Mouse (Mus musculus) forebrain, embryonic 16.5 days (tissue): ENCODE measurements around the gene Sirt6. TPM values are rescaled to one million over a fixed set of nuclear protein-coding genes. Genes with fewer than 3 reads are reported as not detected.
A peak's percentile ranks its signal among the peaks of the same experiment; 100 is the strongest.

Experiments
- ATAC-seq: fragments of 200-750 bp; cut with Nextera tagmentation; 2 replicates; pipeline ENCODE4 v1.8.0; 2017; ENCODE audit warnings: mild to moderate bottlenecking, moderate library complexity
- H3K27ac ChIP-seq: fragments of 300-500 bp; sonication (generic); 2 replicates; pipeline ENCODE4 v1.5.1; 2014; ENCODE audit warnings: low read length, control low read depth
- H3K27me3 ChIP-seq: fragments of 300-500 bp; sonication (generic); replicated peaks from 2 replicates; pipeline ENCODE4 v1.6.1; 2014; ENCODE audit warnings: low read length; ENCODE audit not compliant: control insufficient read depth, insufficient read depth
- H3K36me3 ChIP-seq: fragments of 300-500 bp; sonication (generic); 2 replicates; pipeline ENCODE4 v1.6.1; 2014; ENCODE audit not compliant: control insufficient read depth, insufficient read depth
- H3K4me1 ChIP-seq: fragments of 300-500 bp; sonication (generic); replicated peaks from 2 replicates; pipeline ENCODE4 v1.6.1; 2014; ENCODE audit warnings: low read length; ENCODE audit not compliant: control insufficient read depth, insufficient read depth
- H3K4me2 ChIP-seq: fragments of 300-500 bp; sonication (generic); 2 replicates; pipeline ENCODE4 v1.6.1; 2014; ENCODE audit warnings: mild to moderate bottlenecking, low read length, control low read depth
- H3K4me3 ChIP-seq: fragments of 300-500 bp; sonication (generic); replicated peaks from 2 replicates; pipeline ENCODE4 v1.5.1; 2014; ENCODE audit warnings: mild to moderate bottlenecking, low read length, control low read depth
- H3K9ac ChIP-seq: fragments of 300-500 bp; sonication (generic); replicated peaks from 2 replicates; pipeline ENCODE4 v1.6.1; 2014; ENCODE audit warnings: low read depth, low read length, control low read depth
- H3K9me3 ChIP-seq: fragments of 300-500 bp; sonication (generic); 2 replicates; pipeline ENCODE4 v1.6.1; 2016; ENCODE audit warnings: low read length; ENCODE audit not compliant: control insufficient read depth
- WGBS: fragments of 180-500 bp; shearing (Covaris S2); extraction: QIAGEN DNeasy Blood & Tissue Kit; methylation state at CpG from one replicate; pipeline ENCODE4 v1.1.7; 2014; 5-methylcytosine and 5-hydroxymethylcytosine counted together
- polyA plus RNA-seq: library from polyadenylated mRNA; unstranded; fragments of >200 nt; fragmentation: Nextera tagmentation; extraction: Ambion mirVana; gene quantifications from 2 replicates; pipeline ENCODE4 v1.2.1, GENCODE M21; 2015

Gene Sirt6
- polyA plus RNA-seq, 1 experiment from 2014 or later = 55.1 TPM

GRCm38 (mm10) chr10:81572133-81572671, 55.4 kb downstream of the Sirt6 start:
- ATAC-seq = no peak
- 4% methylated on average over 9 of the region's 9 CpGs for WGBS
- H3K9ac ChIP-seq = no peak overlapping the region; the same call in 1 of the 2 replicates
- no peaks in the 10 kb centered on the region for H3K9me3 ChIP-seq
- H3K27me3 ChIP-seq = peaks cover 39% of the 10 kb centered on the region
- no peaks in the 10 kb centered on the region for H3K36me3 ChIP-seq
- no peak overlapping the region for H3K27ac ChIP-seq
- peak overlapping the region; percentile 82 for H3K4me2 ChIP-seq
- H3K4me1 ChIP-seq = peaks cover 50% of the 10 kb centered on the region
- H3K4me3 ChIP-seq = peak overlapping the region; percentile 19

Other genes with a start within 250 kb of the Sirt6 start
- gene Fzr1, start 249.3 kb downstream of the Sirt6 start, polyA plus RNA-seq = 121 and 133 TPM in 2 replicates
- gene Dohh, start 243.4 kb downstream of the Sirt6 start, polyA plus RNA-seq = 86.0 and 91.0 TPM in 2 replicates
- 6.2 and 8.8 TPM in 2 replicates for gene Gm48551, start 243.3 kb downstream of the Sirt6 start, polyA plus RNA-seq
- 1.0 and 2.2 TPM in 2 replicates for gene Gm48552, start 238.8 kb downstream of the Sirt6 start, polyA plus RNA-seq
- 1.2 and 1.8 TPM in 2 replicates for gene Smim24, start 234.7 kb downstream of the Sirt6 start, polyA plus RNA-seq
- 25.4 and 27.0 TPM in 2 replicates for gene Nfic, start 172.2 kb downstream of the Sirt6 start, polyA plus RNA-seq
- gene Celf5, start 145.1 kb downstream of the Sirt6 start, polyA plus RNA-seq = 75.3 and 93.0 TPM in 2 replicates
- 70.4 and 80.9 TPM in 2 replicates for gene Ncln, start 131.4 kb downstream of the Sirt6 start, polyA plus RNA-seq
- gene S1pr4, start 127.7 kb downstream of the Sirt6 start, polyA plus RNA-seq = 0.40 and 0.53 TPM in 2 replicates
- 0.42 and 0.76 TPM in 2 replicates for gene Gna15, start 103.6 kb downstream of the Sirt6 start, polyA plus RNA-seq
- 106 and 112 TPM in 2 replicates for gene Gna11, start 82.6 kb downstream of the Sirt6 start, polyA plus RNA-seq
- gene Aes, start 68.3 kb downstream of the Sirt6 start, polyA plus RNA-seq = 632 and 683 TPM in 2 replicates
- gene Tle2, start 53.2 kb downstream of the Sirt6 start, polyA plus RNA-seq = 27.1 and 32.6 TPM in 2 replicates
- gene Tle6, start 26.7 kb downstream of the Sirt6 start, polyA plus RNA-seq = 3.5 and 3.7 TPM in 2 replicates
- 2.7 and 3.4 TPM in 2 replicates for gene BC025920, start 21.5 kb downstream of the Sirt6 start, polyA plus RNA-seq
- 13.8 and 16.5 TPM in 2 replicates for gene Ankrd24, start 743 bp upstream of the Sirt6 start, polyA plus RNA-seq
- 6.6 and 6.9 TPM in 2 replicates for gene Gm10778, start 21.3 kb upstream of the Sirt6 start, polyA plus RNA-seq
- gene Zfp433, start 77.0 kb upstream of the Sirt6 start, polyA plus RNA-seq = 20.4 and 25.1 TPM in 2 replicates
- 16.0 and 23.5 TPM in 2 replicates for gene Gm3055, start 143.4 kb upstream of the Sirt6 start, polyA plus RNA-seq
- gene Gm4767, start 184.4 kb upstream of the Sirt6 start, polyA plus RNA-seq = 3.2 and 4.4 TPM in 2 replicates
- gene Gm32687, start 236.1 kb upstream of the Sirt6 start, polyA plus RNA-seq = 14.9 and 16.8 TPM in 2 replicates